ENCODE assay signal across 13 mouse cellular contexts in the genomic region with DNA sequence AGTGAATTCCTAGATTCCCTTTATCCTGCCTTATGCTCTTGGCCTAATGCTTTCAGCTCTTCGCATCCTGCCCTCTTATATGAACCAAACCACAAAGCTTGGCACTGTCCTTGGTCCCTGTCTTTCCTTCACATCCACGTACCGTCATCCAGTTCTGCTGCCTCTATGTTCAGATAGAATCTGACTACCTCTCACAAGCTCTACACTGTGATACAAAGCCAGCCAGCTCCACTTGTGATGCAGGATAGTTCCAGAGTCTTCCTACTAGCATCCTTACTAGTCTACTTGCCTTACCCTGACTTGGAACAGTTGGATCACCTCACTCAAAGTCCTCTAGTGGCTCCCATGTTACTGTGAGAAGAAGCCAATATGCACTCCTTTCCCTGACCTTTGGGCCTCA. TPM values are rescaled to one million over a fixed set of nuclear protein-coding genes. Genes with fewer than 3 reads are reported as not detected.
DNase-seq lines count a peak whose midpoint lies in the region; ATAC-seq and TF ChIP-seq lines count a peak whose summit lies in the region.
"Had no signal": no experiment of that assay in that cellular context is flagged by ENCODE, and none has a peak within 500 bp of the region (broad histone marks: within the 10 kb centered on the region; RNA-seq: fewer than 3 reads in every experiment).

No protein-coding gene starts in this region.

- peaks cover 45% of the 10 kb centered on the region for H3K4me1 ChIP-seq in forebrain, embryonic 15.5 days
- peaks cover 36% of the 10 kb centered on the region for H3K4me1 ChIP-seq in forebrain, embryonic 16.5 days (replicated peaks; ENCODE audit: control insufficient read depth, insufficient read depth, low read length)
- H3K4me1 ChIP-seq in midbrain, embryonic 16.5 days (ENCODE audit: control insufficient read depth, insufficient read depth, low read length): peaks cover 29% of the 10 kb centered on the region
- H3K4me1 ChIP-seq in midbrain, embryonic 15.5 days: peaks cover 42% of the 10 kb centered on the region
- H3K4me1 ChIP-seq in stomach, embryonic 16.5 days (ENCODE audit: control insufficient read depth, insufficient read depth, low read length): peaks cover 33% of the 10 kb centered on the region

- no peak overlapping the region for H3K4me3 ChIP-seq in forebrain, embryonic 15.5 days
- no peak overlapping the region for H3K4me3 ChIP-seq in forebrain, embryonic 16.5 days (replicated peaks; ENCODE audit: low read length)
- peak overlapping the region; percentile 33 for H3K4me3 ChIP-seq in left cerebral cortex, adult 2 months
- H3K4me3 ChIP-seq in midbrain, embryonic 16.5 days (ENCODE audit: low read depth, low read length): no peak overlapping the region
- H3K4me3 ChIP-seq in midbrain, embryonic 15.5 days: no peak overlapping the region
- no peak overlapping the region for H3K4me3 ChIP-seq in stomach, embryonic 16.5 days (replicated peaks; ENCODE audit: low read length)
- H3K4me3 ChIP-seq: erythroblast, embryonic 14.5 days had no signal

- 92% methylated on average over 3 of the region's 3 CpGs for WGBS in forebrain, embryonic 15.5 days
- 93% methylated on average over 3 of the region's 3 CpGs for WGBS in forebrain, embryonic 16.5 days
- WGBS in midbrain, embryonic 16.5 days: 90% methylated on average over 3 of the region's 3 CpGs
- 95% methylated on average over 3 of the region's 3 CpGs for WGBS in midbrain, embryonic 15.5 days
- WGBS in stomach, embryonic 16.5 days: 89% methylated on average over 3 of the region's 3 CpGs

- peaks cover 9% of the 10 kb centered on the region for H3K36me3 ChIP-seq in forebrain, embryonic 15.5 days
- peaks cover 2% of the 10 kb centered on the region; the same call in 1 of the 2 replicates for H3K36me3 ChIP-seq in forebrain, embryonic 16.5 days (ENCODE audit: control insufficient read depth, insufficient read depth)
- H3K36me3 ChIP-seq in midbrain, embryonic 16.5 days (ENCODE audit: control insufficient read depth, insufficient read depth, low read length): peaks cover 4% of the 10 kb centered on the region
- peaks cover 7% of the 10 kb centered on the region for H3K36me3 ChIP-seq in midbrain, embryonic 15.5 days (replicated peaks)
- H3K36me3 ChIP-seq in stomach, embryonic 16.5 days (ENCODE audit: control insufficient read depth, insufficient read depth, low read length): peaks cover 5% of the 10 kb centered on the region; the same call in 1 of the 2 replicates

- intact Hi-C loops in left cerebral cortex, adult 2 months (cut with DNase I): no loop called here

- no peak for DNase-seq in left cerebral cortex, adult 2 months (ENCODE audit: extremely low spot score in 1 of 2, low spot score in 2 of 2)
- no peak for DNase-seq in left cerebral cortex, adult 11 months (ENCODE audit: low spot score)

- H3K4me2 ChIP-seq in forebrain, embryonic 15.5 days (replicated peaks): no peak overlapping the region
- no peak overlapping the region for H3K4me2 ChIP-seq in forebrain, embryonic 16.5 days (ENCODE audit: low read length)
- peak overlapping the region; percentile 25 for H3K4me2 ChIP-seq in midbrain, embryonic 16.5 days (ENCODE audit: low read length)
- H3K4me2 ChIP-seq in midbrain, embryonic 15.5 days: no peak overlapping the region; the same call in 1 of the 2 replicates
- no peak overlapping the region for H3K4me2 ChIP-seq in stomach, embryonic 16.5 days (ENCODE audit: low read depth, low read length)

- H3K27me3 ChIP-seq in forebrain, embryonic 15.5 days: no peaks in the 10 kb centered on the region
- H3K27me3 ChIP-seq in forebrain, embryonic 16.5 days (replicated peaks; ENCODE audit: control insufficient read depth, insufficient read depth, low read length): no peaks in the 10 kb centered on the region
- no peaks in the 10 kb centered on the region for H3K27me3 ChIP-seq in midbrain, embryonic 16.5 days (ENCODE audit: control insufficient read depth, insufficient read depth, low read depth, low read length)
- no peaks in the 10 kb centered on the region for H3K27me3 ChIP-seq in midbrain, embryonic 15.5 days (replicated peaks)
- H3K27me3 ChIP-seq in stomach, embryonic 16.5 days (ENCODE audit: control insufficient read depth, insufficient read depth, low read length): no peaks in the 10 kb centered on the region

- TF ChIP-seq CTCF in left cerebral cortex, adult 2 months (IDR thresholded peaks at IDR 0.05): no peak

- no peaks in the 10 kb centered on the region for H3K9me3 ChIP-seq in forebrain, embryonic 15.5 days
- H3K9me3 ChIP-seq in forebrain, embryonic 16.5 days (ENCODE audit: control insufficient read depth, low read length): no peaks in the 10 kb centered on the region
- H3K9me3 ChIP-seq in midbrain, embryonic 16.5 days (replicated peaks; ENCODE audit: control insufficient read depth, low read length, poor library complexity, severe bottlenecking): no peaks in the 10 kb centered on the region
- no peaks in the 10 kb centered on the region for H3K9me3 ChIP-seq in midbrain, embryonic 15.5 days
- H3K9me3 ChIP-seq in stomach, embryonic 16.5 days (replicated peaks; ENCODE audit: control insufficient read depth, low read length): no peaks in the 10 kb centered on the region
- H3K9me3 ChIP-seq: G1E had no signal

- H3K9ac ChIP-seq in forebrain, embryonic 15.5 days (replicated peaks): no peak overlapping the region; the same call in 1 of the 2 replicates
- H3K9ac ChIP-seq in forebrain, embryonic 16.5 days (replicated peaks; ENCODE audit: low read depth, low read length): no peak overlapping the region
- no peak overlapping the region; the same call in 1 of the 2 replicates for H3K9ac ChIP-seq in midbrain, embryonic 16.5 days (ENCODE audit: low read depth, low read length)
- no peak overlapping the region for H3K9ac ChIP-seq in midbrain, embryonic 15.5 days
- peak overlapping the region; percentile 31; the same call in 1 of the 2 replicates for H3K9ac ChIP-seq in stomach, embryonic 16.5 days (ENCODE audit: low read length)

- no peak for ATAC-seq in forebrain, embryonic 15.5 days (replicated peaks)
- ATAC-seq in forebrain, embryonic 16.5 days: no peak
- ATAC-seq in midbrain, embryonic 16.5 days: no peak
- no peak for ATAC-seq in midbrain, embryonic 15.5 days (replicated peaks)
- ATAC-seq in stomach, embryonic 16.5 days (ENCODE audit: insufficient read depth, low FRiP score): no peak
- no peak for ATAC-seq in activated CD4-positive, CD25-positive, alpha-beta regulatory T cell, adult 4 months

- 0 out of 2 replicates have a peak overlapping the region, but pooled peaks have one; percentile 40 for H3K27ac ChIP-seq in forebrain, embryonic 15.5 days (replicated peaks)
- H3K27ac ChIP-seq in forebrain, embryonic 16.5 days (ENCODE audit: low read length): no peak overlapping the region
- H3K27ac ChIP-seq in left cerebral cortex, adult 2 months: peak overlapping the region; percentile 1; the same call in 1 of the 2 replicates
- H3K27ac ChIP-seq in midbrain, embryonic 16.5 days (ENCODE audit: low read length): no peak overlapping the region
- no peak overlapping the region for H3K27ac ChIP-seq in midbrain, embryonic 15.5 days
- H3K27ac ChIP-seq in stomach, embryonic 16.5 days (ENCODE audit: low read length): peak overlapping the region; percentile 52

RNA-seq across cellular contexts. Expression of a gene that starts 2.4 kb away (rescaled TPM):
- 15.9 and 17.2 TPM in 2 replicates for polyA plus RNA-seq in forebrain, embryonic 15.5 days (2015; fragmentation: Nextera tagmentation; extraction: Ambion mirVana)
- 8.6 and 11.4 TPM in 2 replicates for polyA plus RNA-seq in forebrain, embryonic 16.5 days (2015; fragmentation: Nextera tagmentation; extraction: Ambion mirVana)
- total RNA-seq in left cerebral cortex, adult 2 months (2021): 100 to 1,000 TPM; 125 to 126 TPM
- polyA plus RNA-seq in midbrain, embryonic 16.5 days (2015; fragmentation: Nextera tagmentation; extraction: Ambion mirVana): 8.5 and 10.2 TPM in 2 replicates
- polyA plus RNA-seq in midbrain, embryonic 15.5 days (2015; fragmentation: Nextera tagmentation; extraction: Ambion mirVana): 16.7 and 18.4 TPM in 2 replicates
- polyA plus RNA-seq in stomach, embryonic 16.5 days (2015; fragmentation: Nextera tagmentation; extraction: Ambion mirVana): 11.0 and 11.1 TPM in 2 replicates
- polyA plus RNA-seq in activated CD4-positive, CD25-positive, alpha-beta regulatory T cell, adult 4 months (2017; shearing (Covaris generic)): 10 to 100 TPM; 11.8 to 13.2 TPM

RNA-seq across cellular contexts. Expression of a gene that starts 8.4 kb away (rescaled TPM):
- polyA plus RNA-seq in forebrain, embryonic 15.5 days (2015; fragmentation: Nextera tagmentation; extraction: Ambion mirVana): 153 and 156 TPM in 2 replicates
- 152 and 163 TPM in 2 replicates for polyA plus RNA-seq in forebrain, embryonic 16.5 days (2015; fragmentation: Nextera tagmentation; extraction: Ambion mirVana)
- total RNA-seq in left cerebral cortex, adult 2 months (2021): 100 to 1,000 TPM; 123 to 124 TPM
- polyA plus RNA-seq in midbrain, embryonic 16.5 days (2015; fragmentation: Nextera tagmentation; extraction: Ambion mirVana): 142 and 159 TPM in 2 replicates
- polyA plus RNA-seq in midbrain, embryonic 15.5 days (2015; fragmentation: Nextera tagmentation; extraction: Ambion mirVana): 129 and 143 TPM in 2 replicates
- polyA plus RNA-seq in stomach, embryonic 16.5 days (2015; fragmentation: Nextera tagmentation; extraction: Ambion mirVana): 96.7 and 112 TPM in 2 replicates
- polyA plus RNA-seq in activated CD4-positive, CD25-positive, alpha-beta regulatory T cell, adult 4 months (2017; shearing (Covaris generic)): 100 to 1,000 TPM; 144 to 155 TPM

RNA-seq across cellular contexts. Expression of a gene that starts 48.5 kb away (rescaled TPM):
- polyA plus RNA-seq in forebrain, embryonic 15.5 days (2015; fragmentation: Nextera tagmentation; extraction: Ambion mirVana): 0.45 TPM in 1 of 2 replicates, not detected in the other
- polyA plus RNA-seq in forebrain, embryonic 16.5 days (2015; fragmentation: Nextera tagmentation; extraction: Ambion mirVana): 0.38 and 0.66 TPM in 2 replicates
- total RNA-seq in left cerebral cortex, adult 2 months (2021): not detected
- polyA plus RNA-seq in midbrain, embryonic 16.5 days (2015; fragmentation: Nextera tagmentation; extraction: Ambion mirVana): 0.95 TPM in 1 of 2 replicates, not detected in the other
- polyA plus RNA-seq in midbrain, embryonic 15.5 days (2015; fragmentation: Nextera tagmentation; extraction: Ambion mirVana): 0.45 and 0.89 TPM in 2 replicates
- 8.9 and 9.9 TPM in 2 replicates for polyA plus RNA-seq in stomach, embryonic 16.5 days (2015; fragmentation: Nextera tagmentation; extraction: Ambion mirVana)
- polyA plus RNA-seq in activated CD4-positive, CD25-positive, alpha-beta regulatory T cell, adult 4 months (2017; shearing (Covaris generic)): 1 to 10 TPM in 1 of 2 experiments, not detected in 1; 2.6 TPM
- total RNA-seq: adrenal gland, postnatal 4 days; G1E; left cerebral cortex, adult 8-10 months had no signal
- polyA plus RNA-seq: C2C12; erythroblast, embryonic 14.5 days; G1E had no signal

Comparison
In these comparisons a context has a peak if more than half of its experiments do, and no peak if none do; other contexts are left out.
1. H3K27ac ChIP-seq: peak in forebrain, embryonic 15.5 days (single experiment), left cerebral cortex, adult 2 months (single experiment) and stomach, embryonic 16.5 days (single experiment); none in forebrain, embryonic 16.5 days (single experiment), midbrain, embryonic 16.5 days (single experiment) and midbrain, embryonic 15.5 days (single experiment).